Mouse (Mus musculus): ENCODE results near the gene Josd2. TPM values are rescaled to one million over a fixed set of nuclear protein-coding genes. Genes with fewer than 3 reads are reported as not detected.

The Josd2 gene
- total and polyA plus RNA-seq, 2 experiments from 2014 or later = 28.3 to 44.5 TPM

- no peak for ATAC-seq
- H3K4me1 ChIP-seq (ENCODE audit: insufficient read depth, low read length) = peaks cover 31% of the 10 kb centered on the region
- H3K9ac ChIP-seq (replicated peaks; ENCODE audit: low read length) = no peak overlapping the region
- no peaks in the 10 kb centered on the region for H3K9me3 ChIP-seq (ENCODE audit: low read length)
- H3K36me3 ChIP-seq (ENCODE audit: insufficient read depth, low read length) = peaks cover 26% of the 10 kb centered on the region
- 70% methylated on average over 10 of the region's 10 CpGs for WGBS
- no peak overlapping the region for H3K4me2 ChIP-seq (ENCODE audit: low read depth, low read length)
- no peak overlapping the region for H3K4me3 ChIP-seq (ENCODE audit: low read length)
- peak overlapping the region; percentile 89 for H3K27ac ChIP-seq
- DNase-seq (ENCODE audit: low spot score) = peak; percentile 4
- H3K27me3 ChIP-seq (ENCODE audit: insufficient read depth, low read length) = no peaks in the 10 kb centered on the region
- no peak for TF ChIP-seq CTCF (IDR thresholded peaks at IDR 0.05; ENCODE audit: low read depth)
Measured at GRCm38 (mm10) chr7:44466006-44466887, 1.5 kb upstream of the Josd2 start.

- H3K4me2 ChIP-seq (ENCODE audit: low read depth, low read length) = no peak overlapping the region
- TF ChIP-seq CTCF (IDR thresholded peaks at IDR 0.05; ENCODE audit: low read depth) = no peak
Measured at GRCm38 (mm10) chr7:44466888-44467311, 880 bp upstream of the Josd2 start.

GRCm38 (mm10) chr7:44468644-44469285 is 985 bp downstream of the Josd2 start:
- peak overlapping the region; percentile 67 for H3K9ac ChIP-seq (replicated peaks; ENCODE audit: low read length)
- peak overlapping the region; percentile 89 for H3K27ac ChIP-seq
- peak overlapping the region; percentile 60 for H3K4me2 ChIP-seq (ENCODE audit: low read depth, low read length)
- 39% methylated on average over 15 of the region's 15 CpGs for whole genome bisulfite sequencing
- no peaks in the 10 kb centered on the region for H3K27me3 ChIP-seq (ENCODE audit: insufficient read depth, low read length)
- no peak for ATAC-seq
- DNase-seq (ENCODE audit: low spot score) = peak; percentile 5
- H3K4me3 ChIP-seq (ENCODE audit: low read length) = peak overlapping the region; percentile 55
- no peaks in the 10 kb centered on the region for H3K9me3 ChIP-seq (ENCODE audit: low read length)
- peaks cover 31% of the 10 kb centered on the region for H3K4me1 ChIP-seq (ENCODE audit: insufficient read depth, low read length)
- TF ChIP-seq CTCF (IDR thresholded peaks at IDR 0.05; ENCODE audit: low read depth) = no peak
- H3K36me3 ChIP-seq (ENCODE audit: insufficient read depth, low read length) = peaks cover under 1% of the 10 kb centered on the region; the same call in 1 of the 2 replicates

More at GRCm38 (mm10) chr7:44466888-44467311, 880 bp upstream of the Josd2 start:
- WGBS = 64% methylated on average over 16 of the region's 16 CpGs
- Histone ChIP-seq H3K4me1 (ENCODE audit: insufficient read depth, low read length) (peaks cover 31% of the 10 kb centered on the region), H3K4me3 (ENCODE audit: low read length) (no peak overlapping the region), H3K27ac (peak overlapping the region; percentile 89), H3K36me3 (ENCODE audit: insufficient read depth, low read length) (peaks cover 19% of the 10 kb centered on the region; the same call in 1 of the 2 replicates), H3K9ac (replicated peaks; ENCODE audit: low read length) (no peak overlapping the region), H3K27me3 (ENCODE audit: insufficient read depth, low read length) (no peaks in the 10 kb centered on the region), H3K9me3 (ENCODE audit: low read length) (no peaks in the 10 kb centered on the region)
- DNase-seq (ENCODE audit: low spot score) = peak; percentile 8
- ATAC-seq = no peak

GRCm38 (mm10) chr7:44469677-44470675 is 2.2 kb downstream of the Josd2 start:
- TF ChIP-seq CTCF (IDR thresholded peaks at IDR 0.05; ENCODE audit: low read depth) = no peak
- H3K4me2 ChIP-seq (ENCODE audit: low read depth, low read length) = no peak overlapping the region
- DNase-seq (ENCODE audit: low spot score) (peak; percentile 1), ATAC-seq (no peak)
- H3K9me3 ChIP-seq (ENCODE audit: low read length) = no peaks in the 10 kb centered on the region
- no peaks in the 10 kb centered on the region for H3K36me3 ChIP-seq (ENCODE audit: insufficient read depth, low read length)
- no peak overlapping the region for H3K4me3 ChIP-seq (ENCODE audit: low read length)
- H3K27ac ChIP-seq = peak overlapping the region; percentile 89; the same call in 1 of the 2 replicates
- H3K27me3 ChIP-seq (ENCODE audit: insufficient read depth, low read length) = no peaks in the 10 kb centered on the region
- 85% methylated on average over 16 of the region's 16 CpGs for WGBS
- no peak overlapping the region for H3K9ac ChIP-seq (replicated peaks; ENCODE audit: low read length)
- H3K4me1 ChIP-seq (ENCODE audit: insufficient read depth, low read length) = peaks cover 26% of the 10 kb centered on the region

GRCm38 (mm10) chr7:44470696-44471612 is 3.2 kb downstream of the Josd2 start:
- DNase-seq (ENCODE audit: low spot score) (peak; percentile 0), ATAC-seq (no peak)
- Histone ChIP-seq H3K4me3 (ENCODE audit: low read length) (no peak overlapping the region), H3K27ac (no peak overlapping the region), H3K4me2 (ENCODE audit: low read depth, low read length) (no peak overlapping the region), H3K9ac (replicated peaks; ENCODE audit: low read length) (no peak overlapping the region), H3K4me1 (ENCODE audit: insufficient read depth, low read length) (peaks cover 20% of the 10 kb centered on the region), H3K9me3 (ENCODE audit: low read length) (no peaks in the 10 kb centered on the region), H3K27me3 (ENCODE audit: insufficient read depth, low read length) (no peaks in the 10 kb centered on the region), H3K36me3 (ENCODE audit: insufficient read depth, low read length) (no peaks in the 10 kb centered on the region)
- 84% methylated on average over 16 of the region's 16 CpGs for WGBS
- TF ChIP-seq CTCF (IDR thresholded peaks at IDR 0.05; ENCODE audit: low read depth) = no peak

Measured in hindbrain, postnatal 0 days (tissue).